Mouse (Mus musculus) embryonic fibroblast, embryonic 13.5 days (primary cell): Measurements from ENCODE around the gene Cfap221.

Source experiments
- CTCF ChIP-seq: IDR thresholded peaks from 2 replicates; pipeline ENCODE4 v1.5.1; 2011; ENCODE audit warnings: mild to moderate bottlenecking, control low read depth, low read length, moderate library complexity, borderline replicate concordance; ENCODE audit not compliant: insufficient read depth
- POLR2A ChIP-seq: IDR thresholded peaks from 2 replicates; pipeline ENCODE4 v1.6.1; 2011; ENCODE audit warnings: low read depth, mild to moderate bottlenecking, control low read depth, low read length, moderate library complexity

DNA sequence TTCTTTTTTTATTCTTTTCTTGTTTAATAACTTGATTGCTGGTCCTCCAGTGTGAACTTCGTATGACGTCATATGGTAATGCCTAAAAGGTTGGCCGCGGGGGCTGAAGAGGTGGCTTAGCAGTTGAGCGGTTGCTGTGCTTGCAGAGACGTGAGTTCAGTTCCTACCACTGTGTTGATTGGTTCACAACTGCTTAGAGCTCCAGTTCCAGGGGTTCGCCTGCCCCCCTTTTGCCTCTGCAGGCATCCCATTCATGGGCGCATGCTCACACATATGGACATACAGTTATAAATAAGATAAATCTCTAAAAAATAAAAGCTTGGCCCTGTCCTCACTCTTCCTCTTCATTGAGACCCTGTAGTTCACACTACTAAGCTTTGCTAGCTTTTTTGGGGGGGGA is 46.9 kb downstream of the Cfap221 start:
- no peak for TF ChIP-seq POLR2A
- TF ChIP-seq CTCF = no peak
